Mouse (Mus musculus) bone marrow macrophage, adult 2 months (primary cell): ENCODE measurements around the gene Izumo2.

Source experiments
- CTCF ChIP-seq: IDR thresholded peaks from 2 replicates; pipeline ENCODE4 v1.5.1; 2012; ENCODE audit warnings: low read depth, mild to moderate bottlenecking, low read length, moderate library complexity
- POLR2A ChIP-seq: IDR thresholded peaks from 2 replicates; pipeline ENCODE4 v1.6.1; 2012; ENCODE audit warnings: mild to moderate bottlenecking, low read depth, low read length, borderline replicate concordance

- TF ChIP-seq CTCF: no peak
- no peak for TF ChIP-seq POLR2A
Observed at GRCm38 (mm10) chr7:44768129-44768528, 59.6 kb downstream of the Izumo2 start.
